Mouse (Mus musculus) left cerebral cortex, postnatal 36 days (tissue): ENCODE measurements at regions not wholly inside any gene's neighbourhood (a gene's known extent, or its start where the extent isn't known, plus 50 kb on each side); places are given as distances from the start of the nearest gene placed in this dataset.

Experiments used
- DNase-seq, 2 experiments: peaks; one replicate each; pipeline ENCODE4 v3.0.0; 2021 to 2022; ENCODE audit warnings: low spot score in 2 of 2, mixed read lengths in 1 of 2
- intact Hi-C: fragments of 180-260 bp; cut with DNase I; formaldehyde crosslinking; loops from one replicate; pipeline ENCODE4 v1.15.1; 2025

DNA sequence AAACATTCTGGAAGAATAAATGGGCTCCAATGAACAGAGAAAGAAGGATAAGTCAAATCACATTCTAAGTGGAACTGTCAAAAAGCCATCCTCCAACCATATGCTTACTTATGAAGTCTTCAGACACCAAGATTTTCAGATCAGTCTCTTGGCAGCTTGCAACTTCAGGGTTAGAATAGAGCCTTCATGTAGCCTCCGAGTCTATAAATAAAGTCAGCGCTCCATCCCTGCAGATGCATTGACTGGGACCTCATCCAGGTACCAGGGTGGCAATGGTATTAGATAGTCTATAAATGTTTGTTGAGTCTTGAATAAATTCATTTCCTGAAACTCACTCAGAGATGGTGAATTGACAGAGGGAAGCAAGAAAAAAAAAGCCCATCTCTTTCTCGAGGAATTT lies 107.2 kb upstream of the Eepd1 start:
- DNase-seq: peak in 1 of 2 experiments; percentile 6
- intact Hi-C loops: no loop called here

GRCm38 (mm10) chr9:25376209-25376608 lies 105.1 kb upstream of the Eepd1 start:
- intact Hi-C loops: no loop called here
- no peak for DNase-seq

DNA sequence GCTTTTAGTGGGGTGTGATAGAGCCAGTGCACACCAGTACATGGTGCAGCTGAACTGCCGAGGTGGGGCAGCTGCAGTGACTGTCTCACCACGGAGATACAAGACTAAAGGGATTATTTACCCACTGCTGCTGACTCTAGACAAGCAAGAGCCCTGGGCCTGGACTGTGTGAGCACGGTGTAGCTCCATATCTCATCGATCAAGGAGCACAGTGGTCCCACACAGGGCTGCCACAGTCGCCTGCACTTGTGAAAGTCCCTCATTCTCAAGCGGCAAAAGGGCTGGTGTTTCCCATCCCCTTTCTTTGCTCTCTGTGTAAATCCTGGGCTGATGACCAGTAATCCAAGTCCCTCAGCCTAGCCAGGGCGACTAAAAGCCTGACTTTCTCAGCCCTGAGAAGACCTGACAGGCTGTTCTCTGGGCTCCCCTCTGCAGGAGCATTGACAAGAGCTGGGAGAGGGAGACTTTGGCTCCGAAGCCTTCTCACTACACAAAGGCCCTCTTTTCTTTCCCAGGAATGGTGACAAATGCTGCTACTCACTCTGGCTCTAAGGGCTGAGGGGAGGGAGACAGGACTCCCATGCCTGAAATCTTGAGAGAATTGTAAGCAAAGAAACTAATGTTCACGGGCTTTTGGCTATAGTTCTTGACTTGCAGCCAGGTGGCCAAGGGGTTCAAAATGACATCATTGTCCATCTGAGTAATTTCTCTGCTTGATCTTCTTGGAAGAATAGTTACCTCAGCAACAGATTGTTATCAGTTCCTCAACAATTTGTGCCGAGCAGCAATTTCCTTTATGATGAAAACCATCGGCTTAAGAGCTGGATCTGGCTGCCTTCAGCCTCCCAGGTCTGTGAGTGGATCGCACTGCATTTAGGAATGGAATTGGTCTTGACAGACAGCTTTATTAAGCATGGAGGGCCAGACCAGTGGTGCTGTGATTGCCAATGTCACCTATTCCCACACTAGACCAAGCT lies 103.3 kb upstream of the Eepd1 start:
- no peak for DNase-seq
- intact Hi-C loops: no loop called here

DNA sequence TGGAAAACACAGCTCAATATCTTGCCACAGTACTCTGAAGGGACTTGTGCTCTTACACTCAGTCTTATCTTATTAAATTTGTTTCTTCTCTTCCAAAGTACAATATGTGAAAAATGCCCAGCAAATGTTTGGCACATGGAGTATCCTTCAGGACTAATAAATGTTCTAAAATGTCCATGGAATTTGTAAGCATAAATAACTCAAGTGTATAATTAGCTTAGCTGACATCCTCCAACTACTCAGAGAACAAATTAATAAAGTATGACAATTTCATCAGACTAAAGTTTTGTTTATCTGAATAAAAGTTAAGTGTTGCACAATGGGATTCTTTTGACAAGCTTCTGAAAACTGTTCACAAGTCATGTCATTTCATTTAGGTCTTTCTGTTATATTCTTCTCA lies 96.0 kb upstream of the Eepd1 start:
- intact Hi-C loops: no loop called here

DNA sequence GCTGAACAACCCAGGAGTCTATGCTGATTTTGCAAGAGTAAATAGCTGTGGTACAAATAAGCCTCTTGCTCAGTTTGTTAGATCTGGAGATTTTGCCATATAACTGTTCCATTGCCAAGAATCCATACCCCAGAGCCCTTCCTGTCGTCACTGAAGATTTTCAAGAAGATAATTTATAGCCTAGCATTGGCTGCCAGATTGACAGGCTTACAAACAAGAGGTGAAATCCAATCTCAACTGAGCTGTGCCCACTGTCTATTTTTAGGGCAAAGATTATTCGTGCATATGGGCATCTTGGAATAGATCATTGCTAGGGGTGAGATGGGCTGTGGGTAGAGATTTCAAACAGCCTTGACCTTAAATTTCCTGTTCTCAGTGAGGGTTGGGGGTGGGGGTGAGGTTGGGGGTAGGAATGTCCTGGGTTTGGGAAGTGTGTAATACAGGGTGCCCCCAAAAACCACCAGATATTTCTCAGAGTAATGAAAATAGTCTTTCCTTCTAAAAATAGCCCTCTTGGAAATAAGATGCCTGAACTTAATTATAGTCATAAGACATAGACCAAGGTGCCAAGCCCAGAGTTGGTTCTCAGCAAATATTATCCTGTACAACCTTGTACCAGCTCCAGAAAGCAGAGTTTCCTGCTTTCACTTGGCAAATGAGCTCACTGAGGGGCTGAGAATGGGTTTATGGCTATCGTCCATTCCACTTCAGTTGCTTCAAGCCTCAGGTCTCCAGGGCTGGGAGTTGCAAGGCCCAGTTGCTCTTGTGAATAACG lies 93.3 kb upstream of the Eepd1 start:
- no peak for DNase-seq
- intact Hi-C loops: no loop called here

More for the DNA sequence above, 96.0 kb upstream of the Eepd1 start:
- DNase-seq: no peak

- intact Hi-C loops: no loop called here
- DNase-seq: no peak
These were observed 92.0 kb upstream of the Eepd1 start for GRCm38 (mm10) chr9:25389351-25389750.

DNA sequence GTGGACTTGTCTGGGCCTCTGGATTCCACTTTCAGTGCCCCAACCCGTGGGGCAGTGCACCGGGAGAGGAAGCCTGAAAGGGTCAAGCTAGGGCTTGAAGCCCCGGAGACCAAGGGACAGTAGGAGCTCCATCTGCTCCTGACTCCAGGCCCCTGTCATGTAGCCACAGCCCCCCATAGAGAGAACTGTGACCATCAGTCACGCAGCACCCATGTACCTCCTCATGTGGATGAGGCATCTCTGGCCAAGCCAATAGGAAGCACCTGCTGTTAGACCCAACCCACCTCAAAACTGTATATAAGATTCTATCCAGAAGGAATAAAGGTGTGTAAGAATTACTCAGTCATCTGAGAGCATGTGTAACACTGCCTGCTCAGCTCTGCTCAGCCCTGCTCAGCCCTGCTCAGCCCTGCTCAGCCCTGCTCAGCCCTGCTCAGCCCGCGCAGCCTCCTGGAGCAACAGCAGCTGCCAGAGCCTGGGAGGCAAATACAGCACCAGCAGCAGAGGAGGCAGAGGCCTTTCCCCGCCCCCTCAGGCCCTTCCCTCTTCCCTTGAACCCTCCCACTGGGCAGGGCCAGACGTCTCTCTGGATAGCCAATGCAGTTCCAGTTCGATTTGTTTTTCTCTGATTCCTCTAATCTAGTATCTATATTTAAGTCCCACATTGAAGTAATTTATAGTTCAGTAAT lies 80.6 kb upstream of the Eepd1 start:
- DNase-seq: peak; percentile 8 to 19
- intact Hi-C loops: no loop called here

DNA sequence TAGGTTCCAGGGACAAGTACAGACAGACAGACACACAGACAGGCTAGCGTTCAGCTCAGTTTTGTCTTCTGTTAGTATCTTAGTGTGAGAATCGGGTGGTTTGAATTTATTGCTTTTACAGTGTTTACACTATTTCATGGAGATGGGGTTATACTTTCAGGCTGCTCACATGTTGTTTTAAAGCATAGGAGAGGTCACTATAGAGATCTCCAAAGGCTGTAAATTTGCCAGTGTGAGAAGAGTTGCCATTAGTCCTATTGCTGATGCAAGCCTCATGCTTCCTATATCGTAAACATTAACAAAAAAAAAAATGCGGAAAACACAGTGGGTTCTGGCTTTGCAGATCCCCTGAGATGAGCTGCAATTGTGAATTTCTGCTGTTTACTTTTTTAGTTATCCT lies 75.5 kb upstream of the Eepd1 start:
- DNase-seq: no peak
- intact Hi-C loops: no loop called here

- intact Hi-C loops: no loop called here
- DNase-seq: peak; percentile 43 to 49
These were observed 72.8 kb upstream of the Eepd1 start for GRCm38 (mm10) chr9:25408518-25408917.

- DNase-seq: no peak
- intact Hi-C loops: no loop called here
These were observed 71.6 kb upstream of the Eepd1 start for GRCm38 (mm10) chr9:25409729-25410128.

DNA sequence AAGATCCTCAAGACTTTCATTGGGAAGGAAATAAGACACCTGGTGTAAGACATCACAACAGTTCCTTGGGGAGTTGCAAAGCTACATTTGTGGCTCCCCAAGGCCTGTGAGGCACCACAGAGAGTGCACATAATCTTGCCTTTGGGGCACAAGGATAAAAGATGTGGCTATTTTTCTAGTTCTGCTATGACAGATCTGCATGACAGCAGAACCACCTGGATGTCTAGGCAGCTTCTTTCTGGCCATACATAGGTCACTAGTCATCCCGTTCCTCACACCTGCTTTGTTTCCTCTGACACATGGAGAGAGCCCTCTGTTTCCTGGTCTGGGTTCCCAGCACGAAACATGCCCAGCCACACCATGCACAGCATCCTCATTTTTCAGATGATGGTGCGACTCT lies 67.5 kb upstream of the Eepd1 start:
- intact Hi-C loops: no loop called here
- DNase-seq: no peak

DNA sequence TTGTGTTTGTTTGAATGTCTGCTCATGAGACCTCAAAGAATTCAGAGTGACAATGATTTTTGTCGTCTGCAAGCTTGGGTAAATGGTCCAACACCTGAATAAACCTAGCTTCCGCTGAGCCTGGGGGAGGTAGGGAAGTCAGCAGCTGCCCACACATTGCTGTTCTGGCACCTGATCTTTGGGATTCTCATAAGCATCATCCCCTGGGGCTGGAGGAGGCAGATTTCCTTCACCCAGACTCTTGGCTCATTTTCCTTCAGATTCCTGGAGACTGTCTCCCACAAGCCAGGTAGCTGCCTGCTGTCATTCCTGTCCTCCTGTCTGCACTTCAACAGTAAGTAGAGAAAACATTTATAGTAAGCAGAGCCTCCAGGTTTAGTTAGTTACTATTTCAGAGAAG lies 67.0 kb upstream of the Eepd1 start:
- intact Hi-C loops: no loop called here
- peak in 1 of 2 experiments; percentile 16 for DNase-seq

DNA sequence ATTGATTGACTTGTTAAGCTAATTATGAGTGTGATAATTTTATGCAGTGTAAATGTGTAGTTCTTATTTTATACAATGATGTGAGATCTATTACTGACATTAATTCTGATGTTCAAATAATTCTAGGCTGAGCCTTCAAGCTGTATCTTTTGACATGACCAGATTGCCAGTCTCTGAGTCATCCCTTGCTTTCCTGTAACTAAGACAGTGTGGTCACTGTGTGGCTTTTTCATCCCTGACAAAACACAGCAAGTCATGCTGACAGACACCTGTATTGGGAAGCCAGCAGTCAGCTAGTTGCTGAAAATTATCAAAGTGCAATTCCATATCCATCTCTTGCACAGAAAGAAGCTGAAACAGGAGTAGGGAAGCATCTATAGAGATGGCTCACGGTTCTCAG lies 54.4 kb upstream of the Eepd1 start:
- intact Hi-C loops: no loop called here
- DNase-seq: no peak

- intact Hi-C loops: no loop called here
- peak; percentile 23 to 42 for DNase-seq
These were observed 51.7 kb upstream of the Eepd1 start for GRCm38 (mm10) chr9:25429450-25430213.
